Mouse (Mus musculus) heart, postnatal 14 days (tissue): ENCODE measurements around the gene Ip6k1. TPM values are rescaled to one million over a fixed set of nuclear protein-coding genes. Genes with fewer than 3 reads are reported as not detected.
A peak's percentile ranks its signal among the peaks of the same experiment; 100 is the strongest.

ENCODE experiments used
- DNase-seq, 2 experiments: peaks; one replicate each; pipeline ENCODE4 v3.0.0; 2021 to 2022
- intact Hi-C: fragments of 180-260 bp; cut with DNase I; formaldehyde crosslinking; loops from one replicate; pipeline ENCODE4 v1.15.1; 2025
- long read RNA-seq, 2 experiments: library from polyadenylated mRNA; stranded (forward); transcript quantifications; one replicate each; pipeline ENCODE4 v2.0.0; 2021
- total RNA-seq, 2 experiments: library from RNA; stranded (reverse); gene quantifications; 2 replicates each; pipeline ENCODE4 v1.2.3; 2021

Ip6k1 gene
- 10 to 100 TPM; 50.7 to 56.7 TPM for total RNA-seq
- long read RNA-seq, experiment 1, full-length matches to known transcripts, result 32 of 69 reads
- long read RNA-seq, experiment 1, partial matches to known transcripts, result 9 of 69 reads
- long read RNA-seq, experiment 1, other reads (novel, unspliced or antisense), result 28 of 69 reads
- long read RNA-seq, experiment 2, full-length matches to known transcripts, result 28 of 53 reads
- long read RNA-seq, experiment 2, partial matches to known transcripts, result 6 of 53 reads
- long read RNA-seq, experiment 2, other reads (novel, unspliced or antisense), result 19 of 53 reads

DNA sequence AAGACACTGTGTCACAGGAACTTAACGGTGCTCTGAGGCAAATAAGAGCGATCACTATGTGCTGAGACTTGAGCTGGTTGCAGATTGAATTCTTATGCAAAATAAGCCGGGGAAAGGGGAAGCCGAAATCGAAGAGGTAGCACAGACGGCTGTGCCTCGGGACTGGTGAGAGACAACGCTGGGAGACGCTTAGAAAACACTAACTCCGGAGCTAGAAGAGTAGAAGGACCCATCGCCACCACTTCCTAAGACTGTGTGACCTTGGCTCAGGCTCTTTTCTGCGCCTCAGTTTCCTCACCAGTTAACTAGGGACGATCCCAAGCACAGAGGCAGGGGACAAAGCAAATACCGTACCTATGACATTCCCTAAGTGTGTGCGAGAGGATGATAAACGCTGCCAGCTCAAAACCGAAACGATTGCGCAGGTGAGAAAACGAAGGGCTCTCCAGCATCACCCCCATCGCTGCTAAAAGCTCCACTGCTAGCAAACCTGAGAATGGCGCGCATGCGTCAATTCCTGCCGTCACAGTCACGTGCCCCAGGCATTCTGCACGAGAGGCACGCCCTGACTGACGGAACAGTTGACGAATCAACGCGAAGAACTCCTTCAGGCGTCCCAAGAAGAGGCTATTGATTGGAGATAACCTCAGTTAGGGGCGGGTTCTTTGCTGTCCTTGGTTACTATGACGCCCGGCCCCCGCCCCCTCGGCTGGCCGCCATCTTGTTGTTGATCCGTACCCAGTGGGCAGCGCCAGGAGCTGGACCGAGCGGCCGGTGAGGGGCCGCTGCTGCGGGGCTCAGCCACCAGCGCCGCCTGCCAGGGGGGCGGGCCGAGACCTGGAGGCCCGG lies at the start of gene Ip6k1:
TSS of gene Ip6k1 (plus strand) at position 580 of the 849 bp plus-strand sequence.
- intact Hi-C loops, result loop anchor here (5.0 kb wide), 1 partner anchor 50 kb away; the partner anchor contains the start of gene Amigo3
- peak; percentile 100 for DNase-seq

DNA sequence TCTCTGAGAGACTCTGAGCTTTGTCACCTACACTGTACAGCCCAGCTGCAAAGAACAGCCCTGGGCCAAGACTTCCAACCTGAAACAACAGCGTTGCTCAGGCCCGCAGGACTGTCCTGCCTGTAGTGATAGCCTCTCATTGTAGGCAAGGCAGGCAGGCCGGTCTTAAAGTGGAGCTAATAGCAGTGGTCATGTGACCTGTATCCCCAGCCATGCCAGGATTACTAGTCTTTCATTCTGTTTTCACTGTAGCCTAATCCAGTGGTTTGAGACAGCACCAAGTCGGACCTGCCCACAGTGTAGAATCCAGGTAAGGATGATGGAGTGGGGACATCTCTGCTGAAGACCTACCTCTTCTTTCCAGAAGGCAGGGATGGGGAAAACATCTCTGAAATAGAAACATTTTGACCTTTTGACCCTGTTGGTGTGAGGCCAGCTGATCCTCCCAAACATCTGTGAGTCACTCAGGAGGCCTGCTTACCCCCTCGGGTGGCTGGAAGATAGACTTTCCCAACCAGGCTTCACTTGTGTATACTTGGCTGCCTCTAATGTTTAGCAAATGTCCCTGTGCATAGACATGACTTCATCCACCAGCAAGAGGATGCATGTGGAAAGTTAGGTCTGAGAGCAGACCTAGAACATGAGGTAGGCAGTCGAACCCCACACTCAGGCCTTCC lies 46.5 kb upstream of the Ip6k1 start:
- DNase-seq, result no peak
- intact Hi-C loops, result no loop called here

DNA sequence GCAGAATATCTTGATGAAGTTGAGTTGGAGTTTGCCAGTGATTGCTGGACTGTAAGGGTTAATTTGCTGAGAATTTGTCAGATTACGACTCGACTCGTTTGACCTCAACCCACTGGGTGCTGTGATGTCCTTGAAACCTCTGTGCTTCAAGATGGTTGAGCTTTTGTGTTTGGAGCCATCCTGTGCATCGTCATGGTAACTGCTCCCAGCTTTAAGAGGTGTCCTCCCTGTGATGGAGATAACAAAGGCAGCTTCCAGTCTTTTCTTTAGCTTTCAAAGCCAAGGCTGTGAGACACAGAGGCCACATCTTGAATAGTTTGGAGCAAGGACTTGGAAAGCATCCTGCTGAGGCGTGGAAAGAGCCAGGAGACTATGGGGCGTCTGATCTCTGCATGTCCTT lies 45.2 kb upstream of the Ip6k1 start:
- intact Hi-C loops, result no loop called here
- DNase-seq, result no peak

DNA sequence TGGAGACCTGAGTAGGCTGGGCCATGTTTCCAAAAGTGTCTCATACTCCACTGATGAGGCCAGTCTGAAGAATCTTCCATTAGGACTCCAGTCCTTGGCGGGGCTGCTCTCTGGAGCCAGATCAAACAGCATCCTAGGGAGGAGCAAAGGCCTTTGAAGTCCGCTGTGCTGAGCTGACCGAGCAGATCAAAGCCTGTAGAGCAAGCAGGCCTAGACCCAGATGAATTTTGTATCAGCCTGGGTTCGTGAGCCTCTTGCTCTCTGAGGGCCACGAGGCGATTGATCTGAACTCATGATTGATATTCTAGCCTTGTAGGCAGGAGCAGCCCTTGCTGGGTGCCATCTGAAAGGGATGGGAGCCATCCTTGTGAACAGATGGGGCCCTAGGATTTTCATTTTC lies 42.4 kb upstream of the Ip6k1 start:
- DNase-seq, result no peak
- intact Hi-C loops, result no loop called here

DNA sequence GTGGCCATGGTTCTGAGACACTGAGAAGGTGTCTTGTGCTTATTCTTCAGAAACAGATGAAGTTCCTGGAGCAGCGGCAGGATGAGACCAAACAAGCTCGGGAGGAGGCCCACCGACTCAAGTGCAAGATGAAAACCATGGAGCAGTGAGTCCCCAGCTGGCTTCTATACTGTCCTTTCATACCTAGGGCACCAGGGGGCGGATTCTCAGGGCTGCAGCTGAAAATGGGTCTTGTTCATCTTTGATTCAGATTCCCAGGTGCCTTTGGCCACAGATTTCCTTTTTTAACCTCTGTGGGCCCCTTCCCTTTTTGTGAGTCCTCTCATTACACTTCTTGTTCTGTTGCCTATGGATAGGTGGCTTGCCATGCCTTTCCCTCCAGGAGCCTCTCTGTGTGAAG lies 41.4 kb upstream of the Ip6k1 start:
- intact Hi-C loops, result no loop called here
- no peak for DNase-seq

DNA sequence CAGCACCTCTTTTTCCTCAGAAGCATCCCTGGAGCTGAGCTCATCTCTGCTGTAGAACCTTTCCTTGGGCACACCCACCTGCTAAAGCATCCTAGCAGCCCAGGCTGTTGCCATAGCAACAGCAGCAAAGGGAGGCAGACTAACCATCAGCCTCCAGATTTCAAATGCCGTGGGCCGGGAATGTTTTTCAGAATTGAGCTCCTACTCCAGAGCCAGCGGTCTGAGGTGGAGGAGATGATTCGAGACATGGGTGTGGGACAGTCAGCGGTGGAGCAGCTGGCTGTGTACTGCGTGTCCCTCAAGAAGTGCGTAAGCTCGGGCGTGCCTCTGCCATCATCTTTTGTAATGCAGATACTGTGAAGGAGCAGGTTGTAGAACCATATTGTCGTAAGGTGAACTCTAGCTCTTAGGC lies 40.9 kb upstream of the Ip6k1 start:
- intact Hi-C loops, result no loop called here
- no peak for DNase-seq

DNA sequence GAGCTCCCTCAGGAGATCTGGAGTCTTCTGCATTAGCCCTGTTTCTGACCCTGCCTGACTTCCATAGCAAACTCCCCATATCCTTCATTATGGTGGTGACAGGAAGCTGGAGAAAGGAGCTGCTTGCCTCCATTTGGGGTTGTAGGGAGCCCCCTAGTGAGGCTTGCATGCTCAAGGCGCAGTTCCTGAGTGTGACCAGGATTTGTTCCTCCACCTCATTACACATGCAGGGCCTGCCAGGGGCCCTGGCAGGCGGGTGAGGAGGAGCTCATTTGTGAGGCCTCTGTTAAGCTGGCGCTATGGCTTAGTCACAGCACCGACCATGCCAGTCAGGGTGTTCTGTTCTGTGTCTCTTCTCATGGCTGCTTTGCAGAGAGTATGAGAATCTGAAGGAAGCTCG lies 40.4 kb upstream of the Ip6k1 start:
- DNase-seq, result peak; percentile 46 to 47
- intact Hi-C loops, result loop anchor here (1.0 to 2.0 kb wide), 2 partner anchors 58 to 91 kb away; partner anchors contain the start of gene Amigo3

DNA sequence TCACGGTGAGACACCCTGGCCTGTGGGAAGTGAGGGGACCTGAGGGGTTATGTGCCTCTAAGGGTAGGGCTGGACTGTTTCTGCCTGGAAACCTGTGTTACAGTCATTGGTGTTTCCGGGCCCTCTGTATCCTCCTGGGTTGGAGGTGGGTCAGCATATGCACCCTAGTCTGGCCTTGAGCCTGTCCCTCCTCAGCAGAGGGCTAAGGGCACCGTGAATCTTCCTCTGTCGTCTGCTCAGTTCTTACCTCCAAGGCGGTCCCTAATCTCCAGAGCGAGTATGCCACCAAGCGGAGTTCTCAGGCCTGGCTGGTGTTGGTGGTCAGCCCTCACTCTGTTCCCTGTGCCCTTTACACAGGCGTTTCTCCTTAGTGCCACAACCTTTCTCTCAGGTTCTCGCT lies 39.4 kb upstream of the Ip6k1 start:
- intact Hi-C loops, result loop anchor here (1.0 to 2.0 kb wide), 4 partner anchors 23 to 102 kb away; partner anchors contain the start of gene Amigo3
- no peak for DNase-seq

DNA sequence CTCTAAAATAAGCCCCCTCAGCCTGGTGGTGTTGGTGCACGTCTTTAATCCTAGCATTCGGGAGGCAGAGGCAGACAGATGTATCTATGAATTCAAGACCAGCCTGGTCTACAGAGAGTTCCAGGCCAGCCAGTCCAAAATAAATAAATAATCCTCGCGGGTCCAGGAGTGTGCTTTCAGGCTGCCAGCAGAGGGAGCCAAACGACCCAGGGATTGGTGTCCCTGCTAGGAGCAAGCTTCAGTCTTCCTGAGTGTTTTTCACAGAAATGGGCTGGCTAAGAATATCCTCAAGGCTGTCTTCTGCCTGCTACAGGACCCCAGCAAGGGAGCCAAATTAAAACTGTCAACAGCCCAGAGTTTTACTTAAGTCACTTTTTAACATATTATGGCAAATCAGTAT lies 38.6 kb upstream of the Ip6k1 start:
- intact Hi-C loops, result loop anchor here (1.0 to 2.0 kb wide), 3 partner anchors 23 to 102 kb away; partner anchors contain the start of gene Amigo3

DNA sequence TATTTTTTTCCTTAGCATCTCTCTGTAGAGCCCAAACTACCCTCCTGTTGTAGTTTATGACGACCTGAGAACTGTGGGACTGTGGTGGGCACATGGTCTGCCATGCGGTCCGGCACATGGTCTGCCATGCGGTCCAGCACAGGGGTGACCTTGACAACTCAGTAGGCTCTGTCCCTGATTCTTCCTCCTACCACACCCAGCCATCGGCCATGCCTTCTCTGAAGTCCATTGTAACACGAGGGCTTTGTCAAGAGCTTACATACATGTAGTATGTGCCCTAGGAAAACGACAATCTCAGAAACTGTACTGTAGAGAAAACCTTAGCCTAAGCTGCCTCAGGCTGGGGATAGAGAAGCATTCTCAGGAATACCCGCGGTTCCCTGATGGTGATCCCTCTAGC lies 37.6 kb upstream of the Ip6k1 start:
- no peak for DNase-seq
- intact Hi-C loops, result no loop called here

More for the DNA sequence above, 38.6 kb upstream of the Ip6k1 start:
- peak; percentile 89 to 92 for DNase-seq

DNA sequence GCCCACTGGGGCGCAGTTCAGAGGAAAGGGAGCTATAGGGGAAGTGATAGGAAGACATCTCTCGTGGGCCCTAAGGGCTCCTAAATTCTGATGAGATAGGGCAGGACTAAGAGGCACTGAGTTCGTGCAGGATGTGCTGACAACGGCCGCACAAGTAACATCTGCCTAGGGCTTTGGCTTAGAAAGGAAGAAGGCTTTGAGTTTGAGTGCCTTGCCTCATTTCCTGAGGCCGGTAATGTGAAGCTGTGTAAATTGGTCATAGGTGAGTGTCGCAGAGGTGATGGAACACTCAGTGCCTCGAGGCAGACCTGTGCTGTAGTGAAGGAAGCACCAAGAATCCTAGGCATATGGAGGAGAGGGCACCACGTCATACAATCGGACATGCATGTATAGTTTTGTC lies 35.6 kb upstream of the Ip6k1 start:
- intact Hi-C loops, result no loop called here

DNA sequence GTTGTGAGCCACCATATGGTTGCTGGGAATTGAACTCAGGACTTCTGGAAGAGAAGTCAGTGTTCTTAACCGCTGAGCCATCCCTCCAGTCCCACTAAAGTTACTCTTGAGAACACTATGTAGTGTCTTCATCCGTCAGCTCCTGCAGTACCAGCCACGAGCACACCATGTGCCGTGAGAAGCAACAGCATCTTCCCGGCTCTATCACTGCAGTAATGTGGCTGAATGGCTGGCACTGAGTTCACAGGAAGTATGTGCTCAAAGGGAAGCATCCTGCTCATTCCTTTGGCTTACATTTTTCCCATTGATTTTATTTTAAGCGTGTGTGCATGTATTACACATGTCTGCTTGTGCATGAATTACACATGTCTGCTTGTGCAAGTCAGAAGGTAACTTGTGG lies 34.9 kb upstream of the Ip6k1 start:
- intact Hi-C loops, result no loop called here
- DNase-seq, result no peak

More for the DNA sequence above, 35.6 kb upstream of the Ip6k1 start:
- no peak for DNase-seq

DNA sequence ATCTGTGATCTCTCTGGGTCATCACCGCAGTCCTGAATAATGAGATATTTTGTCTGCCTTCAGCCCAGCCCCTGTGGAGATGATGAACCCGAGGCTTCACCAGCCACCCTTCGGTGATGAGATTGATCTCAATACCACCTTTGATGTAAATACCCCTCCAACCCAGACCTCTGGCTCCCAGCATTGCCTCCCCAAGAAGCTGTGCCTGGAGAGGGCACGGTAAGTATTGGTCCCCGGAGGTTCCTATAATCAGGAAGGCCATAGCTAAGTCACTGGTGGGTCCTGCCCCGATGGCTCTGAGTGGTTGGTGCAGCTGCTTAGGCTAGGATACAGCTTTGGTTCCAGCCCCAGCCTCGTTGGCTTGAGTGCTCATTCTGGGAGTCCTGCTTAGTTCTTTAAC lies 33.8 kb upstream of the Ip6k1 start:
- intact Hi-C loops, result no loop called here
- DNase-seq, result no peak

DNA sequence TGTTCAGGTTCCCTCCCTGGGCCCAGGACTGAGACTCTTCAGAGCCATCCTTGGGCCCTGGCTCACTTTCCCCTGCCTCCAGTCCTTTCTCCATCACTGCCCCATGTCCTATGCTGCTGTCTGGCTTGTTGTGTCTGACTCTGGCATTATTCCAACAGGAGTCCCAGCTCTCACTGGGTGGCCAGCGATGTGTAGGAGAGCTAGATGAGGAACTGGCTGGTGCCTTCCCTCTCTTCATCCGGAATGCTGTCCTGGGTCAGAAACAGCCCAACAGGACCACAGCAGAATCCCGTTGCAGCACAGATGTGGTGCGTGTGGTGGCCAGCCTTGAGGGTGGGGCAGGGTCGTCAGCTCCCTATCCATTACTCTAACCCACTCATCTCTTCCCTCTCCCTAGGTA lies 32.0 kb upstream of the Ip6k1 start:
- no peak for DNase-seq
- intact Hi-C loops, result no loop called here

DNA sequence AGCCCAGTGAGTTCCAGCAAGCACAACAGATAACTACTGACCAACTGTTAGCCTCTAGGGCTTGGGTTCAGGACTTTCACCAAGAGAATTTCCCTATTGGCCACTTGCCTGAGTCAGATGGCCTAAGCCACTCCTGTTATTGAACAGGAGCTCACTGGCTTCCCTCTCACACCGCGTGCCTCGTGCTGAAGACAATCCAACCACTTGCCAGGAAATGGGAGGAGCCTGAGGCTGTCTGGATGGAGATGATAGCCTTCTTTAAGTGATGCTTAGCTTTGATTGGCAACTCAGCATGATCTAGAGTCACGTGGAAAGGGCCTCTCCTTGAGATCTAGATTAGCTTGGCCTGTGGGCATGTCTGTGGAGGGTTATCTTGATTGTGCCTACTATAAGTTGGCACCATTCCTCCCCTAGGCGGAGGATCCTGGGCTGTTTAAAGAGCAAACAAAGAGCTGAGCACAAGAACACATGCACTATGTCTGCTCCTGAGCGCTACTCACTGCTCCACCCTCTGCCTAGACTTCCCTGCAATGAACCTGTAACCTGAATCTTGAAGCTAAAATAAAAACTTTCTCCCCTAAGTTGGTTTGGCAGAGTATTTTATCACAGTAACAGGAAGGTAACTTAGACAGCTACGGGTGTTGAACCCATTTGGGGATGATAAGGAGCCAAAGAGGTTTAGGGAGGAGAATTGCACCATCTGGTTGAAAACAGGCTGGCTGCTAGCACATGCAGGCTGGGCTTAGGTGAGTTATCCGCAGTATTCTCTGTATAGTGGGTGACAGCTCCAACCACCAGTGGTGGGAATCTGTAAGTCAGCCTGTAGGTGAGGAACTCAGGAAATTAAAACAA lies 30.4 kb upstream of the Ip6k1 start:
- intact Hi-C loops, result no loop called here
- peak in 1 of 2 experiments; percentile 40 for DNase-seq

DNA sequence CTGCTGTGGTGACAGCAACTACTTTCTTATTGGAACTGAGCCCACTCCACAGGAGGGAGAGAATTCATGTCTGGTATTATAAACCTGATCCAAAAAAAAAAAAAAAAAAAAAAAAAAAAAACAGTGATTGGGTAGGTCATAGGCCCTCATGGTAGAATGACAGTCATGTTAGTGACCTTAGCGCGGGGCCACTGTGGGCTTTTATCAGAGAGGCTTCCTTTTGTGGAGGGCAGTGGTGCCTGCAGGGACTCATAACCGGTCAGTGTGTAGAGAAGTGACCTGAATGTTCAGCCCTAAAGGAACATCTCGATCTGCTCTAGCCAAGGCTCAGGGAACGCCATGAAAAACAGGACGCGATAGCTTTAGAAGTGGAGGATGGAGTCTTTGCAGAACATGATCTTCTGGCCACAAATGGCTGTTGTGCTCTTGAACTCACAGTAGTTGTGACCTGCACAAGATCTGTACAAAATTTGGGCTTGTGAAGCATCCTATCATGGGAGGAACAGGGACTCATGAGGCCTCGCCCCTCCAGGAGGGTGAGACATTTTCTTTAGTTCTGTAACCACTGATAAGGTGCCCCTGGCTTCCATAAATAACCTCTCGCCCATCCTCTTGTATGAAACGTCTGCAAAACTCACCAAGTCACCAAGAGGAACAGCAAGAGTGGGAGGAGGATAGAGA lies 27.7 kb upstream of the Ip6k1 start:
- DNase-seq, result no peak
- intact Hi-C loops, result no loop called here

DNA sequence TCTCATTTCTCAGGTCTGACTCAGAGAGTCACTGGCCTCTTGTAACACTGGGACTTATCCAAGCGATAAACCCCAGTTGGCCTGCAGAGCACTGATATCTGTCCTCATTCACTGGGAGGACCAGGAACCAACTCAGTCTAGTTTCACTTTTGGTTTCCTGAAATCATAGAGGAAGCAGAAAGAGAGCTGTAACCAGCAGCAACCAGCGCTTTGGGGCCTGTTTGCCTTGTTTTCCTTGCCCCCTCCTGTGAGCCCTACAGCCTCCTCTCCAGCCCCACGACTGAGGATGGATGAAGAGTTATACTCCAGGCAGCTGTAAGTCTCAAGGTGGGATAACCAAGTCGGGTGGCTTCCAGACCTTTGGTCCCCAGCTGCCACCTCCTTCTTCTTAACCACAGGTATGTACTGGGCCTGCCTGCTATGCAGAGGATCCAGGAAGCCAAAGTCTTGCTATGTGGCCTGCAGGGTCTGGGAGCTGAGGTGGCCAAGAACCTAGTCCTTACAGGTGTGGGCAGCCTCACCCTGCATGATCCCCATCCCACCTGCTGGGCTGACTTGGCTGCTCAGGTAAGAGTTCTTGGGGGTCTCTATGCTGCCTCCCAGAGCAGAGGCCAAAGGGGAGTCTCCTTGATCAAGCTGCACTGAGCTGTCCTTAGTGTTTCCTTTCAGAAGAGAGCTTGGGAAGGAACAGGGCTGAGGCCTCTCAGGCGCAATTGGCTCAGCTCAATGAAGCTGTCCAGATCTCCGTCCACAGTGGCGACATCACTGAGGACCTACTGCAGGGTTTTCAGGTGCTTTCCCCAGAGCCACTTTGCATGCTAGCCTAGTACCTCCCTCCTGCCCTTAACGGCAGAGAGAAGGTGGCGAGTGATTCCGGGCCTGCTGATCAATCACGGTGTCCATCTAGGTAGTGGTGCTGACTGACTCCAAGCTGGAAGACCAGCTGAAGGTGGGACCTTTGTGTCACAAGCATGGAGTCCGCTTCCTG lies 26.6 kb upstream of the Ip6k1 start, which contains the start of gene Uba7:
TSS of gene Uba7 (plus strand) at position 107 of the 988 bp plus-strand sequence.
- DNase-seq, result peak in 1 of 2 experiments; percentile 43
- intact Hi-C loops, result no loop called here

DNA sequence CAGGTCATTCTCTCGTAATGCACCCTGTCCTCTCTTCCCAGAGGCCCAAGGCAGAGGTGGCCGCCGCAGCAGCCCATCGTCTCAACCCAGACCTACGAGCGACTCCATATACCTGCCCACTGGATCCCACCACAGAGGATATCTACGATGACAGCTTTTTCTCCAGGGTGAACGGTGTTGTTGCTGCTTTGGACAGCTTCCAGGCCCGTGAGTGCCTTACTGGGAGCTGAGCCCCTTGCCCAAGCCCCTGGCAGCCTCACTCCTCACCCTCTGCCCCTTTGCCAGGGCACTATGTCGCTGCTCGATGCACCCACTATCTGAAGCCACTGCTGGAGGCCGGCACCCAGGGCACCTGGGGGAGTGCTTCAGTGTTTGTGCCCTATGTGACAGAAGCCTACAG lies 23.5 kb upstream of the Ip6k1 start:
- intact Hi-C loops, result no loop called here
- DNase-seq, result no peak
